Mouse (Mus musculus): ENCODE measurements at regions not wholly inside any gene's neighbourhood (a gene's known extent, or its start where the extent isn't known, plus 50 kb on each side); places are given as distances from the start of the nearest gene placed in this dataset.

GRCm38 (mm10) chr2:61922496-61922895 is 119.8 kb downstream of the Tbr1 start:
- DNase-seq = no peak

GRCm38 (mm10) chr2:61938296-61938695 is 108.0 kb upstream of the Slc4a10 start:
- DNase-seq = peak; percentile 43 to 60

GRCm38 (mm10) chr2:61965916-61966315 is 80.3 kb upstream of the Slc4a10 start:
- DNase-seq = no peak

GRCm38 (mm10) chr2:61967724-61968123 is 78.5 kb upstream of the Slc4a10 start:
- peak in 1 of 2 experiments; percentile 54 for DNase-seq

- DNase-seq = peak; percentile 9 to 11
Measured at GRCm38 (mm10) chr2:61970029-61970428, 76.2 kb upstream of the Slc4a10 start.

- DNase-seq = no peak
Measured at GRCm38 (mm10) chr2:61984771-61985170, 61.5 kb upstream of the Slc4a10 start.

GRCm38 (mm10) chr2:61986967-61987550 is 59.2 kb upstream of the Slc4a10 start:
- peak; percentile 7 to 46 for DNase-seq
